Mouse (Mus musculus): ENCODE measurements around the gene Traf3.
A peak's percentile ranks its signal among the peaks of the same experiment; 100 is the strongest.

The Traf3 gene

GRCm38 (mm10) chr12:111265212-111265611 lies 99.0 kb downstream of the Traf3 start:
- no peak for DNase-seq (ENCODE audit: low spot score)

- DNase-seq (ENCODE audit: low spot score) = no peak
These were observed 100.4 kb downstream of the Traf3 start for GRCm38 (mm10) chr12:111266592-111266991.

GRCm38 (mm10) chr12:111267673-111268325 lies 101.6 kb downstream of the Traf3 start:
- no peak for DNase-seq (ENCODE audit: low spot score)

- no peak for DNase-seq (ENCODE audit: low spot score)
These were observed 104.6 kb downstream of the Traf3 start, which contains the start of gene Amn for GRCm38 (mm10) chr12:111270629-111271277. Gene Amn (plus strand): TSS chr12:111271095.

- no peak for DNase-seq (ENCODE audit: low spot score)
These were observed 105.2 kb downstream of the Traf3 start for GRCm38 (mm10) chr12:111271406-111271805.

GRCm38 (mm10) chr12:111271966-111272365 lies 105.8 kb downstream of the Traf3 start:
- DNase-seq (ENCODE audit: low spot score) = no peak

- DNase-seq (ENCODE audit: low spot score) = peak; percentile 68
These were observed 106.2 kb downstream of the Traf3 start for GRCm38 (mm10) chr12:111272420-111272819.

- no peak for DNase-seq (ENCODE audit: low spot score)
These were observed 107.8 kb downstream of the Traf3 start for GRCm38 (mm10) chr12:111274006-111274405.

- no peak for DNase-seq (ENCODE audit: low spot score)
These were observed 108.4 kb downstream of the Traf3 start for GRCm38 (mm10) chr12:111274447-111275149.

- no peak for DNase-seq (ENCODE audit: low spot score)
These were observed 109.1 kb downstream of the Traf3 start for GRCm38 (mm10) chr12:111275150-111275841.

GRCm38 (mm10) chr12:111276371-111276770 lies 110.2 kb downstream of the Traf3 start:
- no peak for DNase-seq (ENCODE audit: low spot score)

GRCm38 (mm10) chr12:111283573-111283972 lies 117.4 kb downstream of the Traf3 start:
- DNase-seq (ENCODE audit: low spot score) = no peak

GRCm38 (mm10) chr12:111284532-111284931 lies 118.4 kb downstream of the Traf3 start:
- DNase-seq (ENCODE audit: low spot score) = no peak

GRCm38 (mm10) chr12:111293025-111293424 lies 126.9 kb downstream of the Traf3 start:
- DNase-seq (ENCODE audit: low spot score) = no peak

GRCm38 (mm10) chr12:111301322-111302017 lies 135.3 kb downstream of the Traf3 start:
- no peak for DNase-seq (ENCODE audit: low spot score)

- DNase-seq (ENCODE audit: low spot score) = no peak
These were observed 135.8 kb downstream of the Traf3 start for GRCm38 (mm10) chr12:111302018-111302345.

- DNase-seq (ENCODE audit: low spot score) = no peak
These were observed 137.7 kb downstream of the Traf3 start for GRCm38 (mm10) chr12:111303702-111304337.

GRCm38 (mm10) chr12:111306821-111307220 lies 140.7 kb downstream of the Traf3 start:
- no peak for DNase-seq (ENCODE audit: low spot score)

GRCm38 (mm10) chr12:111309256-111309655 lies 143.1 kb downstream of the Traf3 start:
- DNase-seq (ENCODE audit: low spot score) = no peak

GRCm38 (mm10) chr12:111309931-111310330 lies 143.8 kb downstream of the Traf3 start:
- no peak for DNase-seq (ENCODE audit: low spot score)

- DNase-seq (ENCODE audit: low spot score) = no peak
These were observed 145.6 kb downstream of the Traf3 start for GRCm38 (mm10) chr12:111311775-111312174.
